Mouse (Mus musculus) embryonic facial prominence, embryonic 10.5 days (tissue): ENCODE data around the gene Rnf39. TPM values are rescaled to one million over a fixed set of nuclear protein-coding genes. Genes with fewer than 3 reads are reported as not detected.
A peak's percentile ranks its signal among the peaks of the same experiment; 100 is the strongest.

Experiments used
- DNase-seq: peaks from one replicate; pipeline ENCODE4 v3.0.0-alpha.2; 2017; ENCODE audit warnings: low spot score
- H3K27ac ChIP-seq: fragments of 300-500 bp; sonication (generic); replicated peaks from 2 replicates; pipeline ENCODE4 v1.5.1; 2016; ENCODE audit warnings: mild to moderate bottlenecking
- H3K27me3 ChIP-seq: fragments of 300-500 bp; sonication (generic); replicated peaks from 2 replicates; pipeline ENCODE4 v1.6.1; 2016; ENCODE audit warnings: low read depth, mild to moderate bottlenecking; ENCODE audit not compliant: poor library complexity, severe bottlenecking
- H3K36me3 ChIP-seq: fragments of 300-500 bp; sonication (generic); replicated peaks from 2 replicates; pipeline ENCODE4 v1.6.1; 2016; ENCODE audit warnings: mild to moderate bottlenecking, moderate library complexity
- H3K4me1 ChIP-seq: fragments of 300-500 bp; sonication (generic); 2 replicates; pipeline ENCODE4 v1.6.1; 2016
- H3K4me3 ChIP-seq: fragments of 300-500 bp; sonication (generic); 2 replicates; pipeline ENCODE4 v1.5.1; 2016; ENCODE audit warnings: mild to moderate bottlenecking, moderate library complexity
- H3K9me3 ChIP-seq: fragments of 300-500 bp; sonication (generic); 2 replicates; pipeline ENCODE4 v1.6.1; 2016; ENCODE audit warnings: mild to moderate bottlenecking
- WGBS: fragments of 180-500 bp; shearing (Covaris S2); methylation state at CpG from one replicate; pipeline ENCODE4 v1.1.7; 2016; 5-methylcytosine and 5-hydroxymethylcytosine counted together
- polyA plus RNA-seq: library from polyadenylated mRNA; unstranded; fragments of >200 nt; fragmentation: Nextera tagmentation; extraction: Ambion mirVana; gene quantifications from 2 replicates; pipeline ENCODE4 v1.2.1, GENCODE M21; 2016

Gene Rnf39
- polyA plus RNA-seq, 1 experiment from 2014 or later = not detected

GRCm38 (mm10) chr17:36915076-36915475, 27.6 kb upstream of the Rnf39 start:
- WGBS = 15% methylated on average over 9 of the region's 9 CpGs

GRCm38 (mm10) chr17:36920239-36920638, 22.5 kb upstream of the Rnf39 start:
- H3K4me1 ChIP-seq = no peaks in the 10 kb centered on the region
- no peak overlapping the region for H3K27ac ChIP-seq
- 52% methylated on average over 15 of the region's 15 CpGs for WGBS
- DNase-seq = no peak
- H3K9me3 ChIP-seq = no peaks in the 10 kb centered on the region
- no peaks in the 10 kb centered on the region for H3K36me3 ChIP-seq
- H3K27me3 ChIP-seq = no peaks in the 10 kb centered on the region
- no peak overlapping the region for H3K4me3 ChIP-seq

More at GRCm38 (mm10) chr17:36915076-36915475, 27.6 kb upstream of the Rnf39 start:
- H3K27ac ChIP-seq = no peak overlapping the region
- peak; percentile 69 for DNase-seq
- H3K4me3 ChIP-seq = no peak overlapping the region
- H3K4me1 ChIP-seq = no peaks in the 10 kb centered on the region
- no peaks in the 10 kb centered on the region for H3K27me3 ChIP-seq
- H3K9me3 ChIP-seq = no peaks in the 10 kb centered on the region
- H3K36me3 ChIP-seq = no peaks in the 10 kb centered on the region

- Histone ChIP-seq H3K27me3 (no peaks in the 10 kb centered on the region), H3K4me3 (no peak overlapping the region), H3K27ac (no peak overlapping the region), H3K36me3 (no peaks in the 10 kb centered on the region), H3K9me3 (no peaks in the 10 kb centered on the region), H3K4me1 (no peaks in the 10 kb centered on the region)
- DNase-seq = no peak
- WGBS = 86% methylated on average over 4 of the region's 4 CpGs
These were observed 20.0 kb upstream of the Rnf39 start for GRCm38 (mm10) chr17:36922715-36923114.

GRCm38 (mm10) chr17:36923491-36923890, 19.2 kb upstream of the Rnf39 start:
- no peaks in the 10 kb centered on the region for H3K36me3 ChIP-seq
- H3K4me3 ChIP-seq = no peak overlapping the region
- no peaks in the 10 kb centered on the region for H3K27me3 ChIP-seq
- H3K4me1 ChIP-seq = no peaks in the 10 kb centered on the region
- no peaks in the 10 kb centered on the region for H3K9me3 ChIP-seq
- WGBS = 70% methylated on average over 4 of the region's 4 CpGs
- no peak overlapping the region for H3K27ac ChIP-seq
- no peak for DNase-seq

- Histone ChIP-seq H3K9me3 (no peaks in the 10 kb centered on the region), H3K27ac (no peak overlapping the region), H3K36me3 (no peaks in the 10 kb centered on the region), H3K4me3 (no peak overlapping the region), H3K27me3 (no peaks in the 10 kb centered on the region), H3K4me1 (no peaks in the 10 kb centered on the region)
- no peak for DNase-seq
- WGBS = 50% methylated on average over 10 of the region's 10 CpGs
These were observed 15.1 kb upstream of the Rnf39 start for GRCm38 (mm10) chr17:36927496-36928120.

GRCm38 (mm10) chr17:36929236-36929932, 13.3 kb upstream of the Rnf39 start:
- H3K36me3 ChIP-seq = no peaks in the 10 kb centered on the region
- no peaks in the 10 kb centered on the region for H3K4me1 ChIP-seq
- H3K9me3 ChIP-seq = no peaks in the 10 kb centered on the region
- no peaks in the 10 kb centered on the region for H3K27me3 ChIP-seq
- no peak for DNase-seq
- no peak overlapping the region for H3K4me3 ChIP-seq
- H3K27ac ChIP-seq = no peak overlapping the region
- 79% methylated on average over 12 of the region's 12 CpGs for WGBS

- no peaks in the 10 kb centered on the region for H3K4me1 ChIP-seq
- no peaks in the 10 kb centered on the region for H3K36me3 ChIP-seq
- no peak overlapping the region for H3K4me3 ChIP-seq
- no peaks in the 10 kb centered on the region for H3K9me3 ChIP-seq
- no peak for DNase-seq
- no peak overlapping the region for H3K27ac ChIP-seq
- no peaks in the 10 kb centered on the region for H3K27me3 ChIP-seq
- WGBS = 77% methylated on average over 6 of the region's 6 CpGs
These were observed 12.5 kb upstream of the Rnf39 start for GRCm38 (mm10) chr17:36930233-36930632.

- 86% methylated on average over 4 of the region's 4 CpGs for WGBS
- Histone ChIP-seq H3K4me3 (no peak overlapping the region), H3K9me3 (no peaks in the 10 kb centered on the region), H3K27ac (no peak overlapping the region), H3K27me3 (no peaks in the 10 kb centered on the region), H3K36me3 (no peaks in the 10 kb centered on the region), H3K4me1 (no peaks in the 10 kb centered on the region)
- no peak for DNase-seq
These were observed 11.6 kb upstream of the Rnf39 start for GRCm38 (mm10) chr17:36931130-36931529.

- DNase-seq = no peak
- Histone ChIP-seq H3K27me3 (no peaks in the 10 kb centered on the region; the same call in 1 of the 2 replicates), H3K4me1 (no peaks in the 10 kb centered on the region), H3K36me3 (no peaks in the 10 kb centered on the region), H3K4me3 (no peak overlapping the region), H3K27ac (no peak overlapping the region), H3K9me3 (no peaks in the 10 kb centered on the region)
- WGBS = 82% methylated on average over 2 of the region's 2 CpGs
These were observed 10.9 kb upstream of the Rnf39 start for GRCm38 (mm10) chr17:36931806-36932205.

- DNase-seq = no peak
- peaks cover 6% of the 10 kb centered on the region for H3K4me1 ChIP-seq
- no peak overlapping the region for H3K27ac ChIP-seq
- H3K9me3 ChIP-seq = no peaks in the 10 kb centered on the region
- 89% methylated on average over 2 of the region's 2 CpGs for WGBS
- H3K27me3 ChIP-seq = peaks cover 32% of the 10 kb centered on the region
- no peak overlapping the region for H3K4me3 ChIP-seq
- H3K36me3 ChIP-seq = no peaks in the 10 kb centered on the region
These were observed 4.7 kb upstream of the Rnf39 start for GRCm38 (mm10) chr17:36938056-36938455.

- DNase-seq = no peak
- H3K27me3 ChIP-seq = peaks cover 75% of the 10 kb centered on the region
- no peaks in the 10 kb centered on the region for H3K9me3 ChIP-seq
- H3K4me3 ChIP-seq = peak overlapping the region; percentile 51
- no peak overlapping the region for H3K27ac ChIP-seq
- WGBS = 63% methylated on average over 10 of the region's 10 CpGs
- H3K36me3 ChIP-seq = no peaks in the 10 kb centered on the region
- H3K4me1 ChIP-seq = peaks cover 25% of the 10 kb centered on the region
These were observed 327 bp upstream of the Rnf39 start for GRCm38 (mm10) chr17:36942391-36942790.

GRCm38 (mm10) chr17:36943691-36944090, 973 bp downstream of the Rnf39 start:
- WGBS = 28% methylated on average over 5 of the region's 5 CpGs

GRCm38 (mm10) chr17:36944121-36944775, 1.5 kb downstream of the Rnf39 start:
- WGBS = 18% methylated on average over 9 of the region's 9 CpGs
- Histone ChIP-seq H3K4me1 (peaks cover 31% of the 10 kb centered on the region), H3K36me3 (peaks cover 11% of the 10 kb centered on the region), H3K4me3 (no peak overlapping the region), H3K9me3 (no peaks in the 10 kb centered on the region), H3K27me3 (peaks cover 94% of the 10 kb centered on the region), H3K27ac (no peak overlapping the region)
- peak; percentile 21 for DNase-seq

More at GRCm38 (mm10) chr17:36943691-36944090, 973 bp downstream of the Rnf39 start:
- peak; percentile 12 for DNase-seq
- Histone ChIP-seq H3K27me3 (peaks cover 88% of the 10 kb centered on the region), H3K36me3 (peaks cover 5% of the 10 kb centered on the region), H3K9me3 (no peaks in the 10 kb centered on the region), H3K4me1 (peaks cover 31% of the 10 kb centered on the region), H3K4me3 (peak overlapping the region; percentile 51; the same call in 1 of the 2 replicates), H3K27ac (no peak overlapping the region)
